Mouse (Mus musculus): ENCODE measurements around the gene Casq1. TPM values are rescaled to one million over a fixed set of nuclear protein-coding genes. Genes with fewer than 3 reads are reported as not detected.

Gene Casq1
- polyA plus RNA-seq, 1 experiment from 2014 or later: 2.9 TPM

- peaks cover 25% of the 10 kb centered on the region for H3K36me3 ChIP-seq
- ATAC-seq (ENCODE audit: insufficient number of reproducible peaks, insufficient read depth, low FRiP score, low TSS enrichment, low read depth): no peak
- H3K27me3 ChIP-seq: no peaks in the 10 kb centered on the region
- peak overlapping the region; percentile 64; the same call in 1 of the 2 replicates for H3K4me3 ChIP-seq (replicated peaks)
- no peaks in the 10 kb centered on the region for H3K9me3 ChIP-seq
- peak overlapping the region; percentile 28; the same call in 1 of the 2 replicates for H3K9ac ChIP-seq (replicated peaks)
- 46% methylated on average over 15 of the region's 15 CpGs for WGBS
- H3K4me2 ChIP-seq: peak overlapping the region; percentile 76
- H3K4me1 ChIP-seq (replicated peaks): peaks cover 69% of the 10 kb centered on the region
- H3K27ac ChIP-seq: peak overlapping the region; percentile 83
These were observed 14.6 kb downstream of the Casq1 start for GRCm38 (mm10) chr1:172204814-172205740.

GRCm38 (mm10) chr1:172204033-172204813 lies 15.4 kb downstream of the Casq1 start:
- Histone ChIP-seq H3K9ac (replicated peaks) (no peak overlapping the region), H3K9me3 (no peaks in the 10 kb centered on the region), H3K4me2 (peak overlapping the region; percentile 76), H3K4me1 (replicated peaks) (peaks cover 69% of the 10 kb centered on the region), H3K27me3 (no peaks in the 10 kb centered on the region), H3K4me3 (replicated peaks) (no peak overlapping the region), H3K27ac (peak overlapping the region; percentile 83), H3K36me3 (peaks cover 34% of the 10 kb centered on the region)
- no peak for ATAC-seq (ENCODE audit: insufficient number of reproducible peaks, insufficient read depth, low FRiP score, low TSS enrichment, low read depth)
- WGBS: 26% methylated on average over 9 of the region's 9 CpGs

- 6% methylated on average over 4 of the region's 4 CpGs for WGBS
- Histone ChIP-seq H3K27me3 (no peaks in the 10 kb centered on the region), H3K9ac (replicated peaks) (no peak overlapping the region), H3K9me3 (no peaks in the 10 kb centered on the region), H3K27ac (peak overlapping the region; percentile 83), H3K4me2 (peak overlapping the region; percentile 76), H3K4me3 (replicated peaks) (no peak overlapping the region), H3K36me3 (peaks cover 40% of the 10 kb centered on the region), H3K4me1 (replicated peaks) (peaks cover 69% of the 10 kb centered on the region)
- ATAC-seq (ENCODE audit: insufficient number of reproducible peaks, insufficient read depth, low FRiP score, low TSS enrichment, low read depth): no peak
These were observed 16.1 kb downstream of the Casq1 start for GRCm38 (mm10) chr1:172203566-172203965.

DNA sequence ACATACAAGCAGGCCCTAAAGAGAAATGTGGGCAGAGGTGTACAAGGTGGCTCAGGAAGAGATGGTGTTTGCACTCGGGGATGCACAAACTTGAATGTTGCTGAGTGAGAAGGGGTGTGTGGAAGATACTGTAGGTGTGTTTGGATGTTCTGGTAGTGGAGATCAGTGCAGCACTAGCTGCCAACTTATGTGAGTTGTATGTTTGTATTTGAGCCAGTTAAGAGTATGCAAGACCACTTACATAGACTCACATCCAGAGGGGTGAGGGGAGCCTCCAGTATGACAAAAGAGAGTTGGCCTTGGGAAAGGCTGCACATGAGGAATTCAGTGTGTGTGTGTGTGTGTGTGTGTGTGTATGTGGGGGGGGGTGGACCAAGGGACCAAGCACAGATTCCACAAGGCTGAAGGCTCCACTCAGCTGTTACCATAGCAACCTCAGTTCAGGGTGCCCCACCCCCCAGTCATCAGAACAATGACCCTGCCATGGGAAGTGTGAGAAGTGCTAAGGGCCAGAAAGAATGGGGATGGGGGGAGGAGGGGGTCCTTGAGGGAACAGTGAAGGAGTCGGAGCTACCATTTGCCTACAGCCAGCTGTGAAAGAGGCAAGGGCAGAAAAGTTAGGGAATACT lies 16.7 kb downstream of the Casq1 start:
- no peaks in the 10 kb centered on the region for H3K27me3 ChIP-seq
- peaks cover 69% of the 10 kb centered on the region for H3K4me1 ChIP-seq (replicated peaks)
- no peak for ATAC-seq (ENCODE audit: insufficient number of reproducible peaks, insufficient read depth, low FRiP score, low TSS enrichment, low read depth)
- peak overlapping the region; percentile 83 for H3K27ac ChIP-seq
- 40% methylated on average over 2 of the region's 2 CpGs for WGBS
- no peak overlapping the region for H3K4me3 ChIP-seq (replicated peaks)
- peak overlapping the region; percentile 76 for H3K4me2 ChIP-seq
- peak overlapping the region; percentile 18; the same call in 1 of the 2 replicates for H3K9ac ChIP-seq (replicated peaks)
- H3K36me3 ChIP-seq: peaks cover 46% of the 10 kb centered on the region
- no peaks in the 10 kb centered on the region for H3K9me3 ChIP-seq

- Histone ChIP-seq H3K36me3 (peaks cover 54% of the 10 kb centered on the region), H3K9ac (replicated peaks) (peak overlapping the region; percentile 18; the same call in 1 of the 2 replicates), H3K27ac (peak overlapping the region; percentile 83), H3K4me2 (peak overlapping the region; percentile 11), H3K4me1 (replicated peaks) (peaks cover 65% of the 10 kb centered on the region), H3K4me3 (replicated peaks) (no peak overlapping the region), H3K9me3 (no peaks in the 10 kb centered on the region), H3K27me3 (no peaks in the 10 kb centered on the region)
- WGBS: 22% methylated on average over 14 of the region's 14 CpGs
- no peak for ATAC-seq (ENCODE audit: insufficient number of reproducible peaks, insufficient read depth, low FRiP score, low TSS enrichment, low read depth)
These were observed 17.4 kb downstream of the Casq1 start for GRCm38 (mm10) chr1:172201967-172202880.

DNA sequence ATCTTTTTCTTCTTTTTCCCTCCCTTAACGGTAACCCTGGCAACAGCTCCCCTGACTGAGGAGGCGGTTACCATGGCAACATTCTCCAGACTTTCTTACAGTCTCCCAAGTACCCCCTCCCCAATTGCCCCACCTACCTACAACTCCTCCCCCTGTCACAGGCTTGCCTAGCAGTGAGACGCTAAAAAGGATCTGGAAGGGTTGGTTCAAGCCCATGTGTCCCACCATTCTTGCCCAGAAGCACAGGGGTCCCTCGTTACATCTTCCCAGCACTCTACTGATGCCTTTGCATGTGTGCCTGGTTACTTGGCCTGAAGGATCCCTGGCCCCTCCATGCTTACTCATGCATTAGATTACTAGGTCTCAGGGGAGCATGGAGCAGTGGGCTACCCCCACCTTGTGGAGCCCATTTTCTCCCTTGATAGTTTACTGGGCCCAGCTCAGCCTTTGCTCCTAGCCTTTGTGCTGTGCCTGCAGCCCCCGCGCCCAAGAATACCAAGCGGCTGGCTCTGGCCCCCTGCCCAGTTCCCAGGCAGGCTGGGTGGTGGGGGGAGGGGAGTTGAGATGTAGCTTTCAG lies 18.7 kb downstream of the Casq1 start:
- Histone ChIP-seq H3K27me3 (no peaks in the 10 kb centered on the region), H3K27ac (0 out of 2 replicates have a peak overlapping the region, but pooled peaks have one; percentile 1), H3K4me2 (no peak overlapping the region), H3K4me3 (replicated peaks) (no peak overlapping the region), H3K36me3 (peaks cover 66% of the 10 kb centered on the region), H3K9me3 (no peaks in the 10 kb centered on the region), H3K4me1 (replicated peaks) (peaks cover 58% of the 10 kb centered on the region), H3K9ac (replicated peaks) (no peak overlapping the region)
- WGBS: 47% methylated on average over 7 of the region's 7 CpGs
- no peak for ATAC-seq (ENCODE audit: insufficient number of reproducible peaks, insufficient read depth, low FRiP score, low TSS enrichment, low read depth)

DNA sequence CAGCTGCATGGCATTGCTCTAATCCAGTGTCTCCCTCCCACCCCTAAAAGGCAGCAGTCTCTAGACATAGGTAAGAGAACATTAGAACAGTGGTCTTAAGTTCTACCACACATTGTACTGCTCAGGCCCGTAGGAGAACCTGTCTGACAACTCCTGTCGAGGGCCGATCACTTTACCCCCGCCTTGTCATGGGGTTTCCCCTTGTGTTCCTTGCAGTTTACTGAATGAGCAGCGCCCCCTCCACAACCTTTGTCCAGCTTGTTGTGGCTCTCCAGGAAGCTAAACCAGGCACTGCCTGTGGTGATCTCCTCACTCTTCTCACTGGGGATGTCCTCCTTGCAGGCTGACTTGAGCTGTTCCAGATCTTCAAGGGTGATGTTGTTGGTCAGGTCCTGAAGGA lies 19.5 kb downstream of the Casq1 start:
- Histone ChIP-seq H3K4me2 (no peak overlapping the region), H3K9ac (replicated peaks) (no peak overlapping the region), H3K36me3 (peaks cover 74% of the 10 kb centered on the region), H3K27ac (no peak overlapping the region), H3K4me3 (replicated peaks) (no peak overlapping the region), H3K4me1 (replicated peaks) (peaks cover 50% of the 10 kb centered on the region), H3K9me3 (no peaks in the 10 kb centered on the region), H3K27me3 (no peaks in the 10 kb centered on the region)
- ATAC-seq (ENCODE audit: insufficient number of reproducible peaks, insufficient read depth, low FRiP score, low TSS enrichment, low read depth): no peak
- 84% methylated on average over 5 of the region's 5 CpGs for WGBS

DNA sequence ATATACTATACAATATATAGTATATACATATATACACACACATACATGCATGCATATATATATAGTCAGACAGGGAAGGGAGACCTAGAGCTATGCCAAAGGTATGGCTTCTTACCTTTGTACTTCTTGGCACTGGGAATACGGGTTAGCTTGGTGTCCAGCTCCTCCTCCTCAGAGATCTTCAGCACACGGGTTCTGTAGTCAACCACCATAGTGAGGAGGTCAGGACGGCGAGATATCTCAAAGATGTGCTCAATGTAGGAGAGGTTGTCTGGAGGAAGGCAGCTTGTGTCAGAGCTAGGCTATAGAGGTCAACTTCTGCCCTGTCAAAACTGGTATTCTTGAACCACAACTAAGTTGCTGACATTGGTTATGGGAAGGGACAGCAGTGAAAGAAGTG lies 20.7 kb downstream of the Casq1 start:
- ATAC-seq (ENCODE audit: insufficient number of reproducible peaks, insufficient read depth, low FRiP score, low TSS enrichment, low read depth): no peak
- no peaks in the 10 kb centered on the region for H3K27me3 ChIP-seq
- H3K4me2 ChIP-seq: no peak overlapping the region
- H3K4me3 ChIP-seq (replicated peaks): no peak overlapping the region
- WGBS: 92% methylated on average over 4 of the region's 4 CpGs
- H3K9ac ChIP-seq (replicated peaks): no peak overlapping the region
- H3K4me1 ChIP-seq (replicated peaks): peaks cover 38% of the 10 kb centered on the region
- peaks cover 86% of the 10 kb centered on the region for H3K36me3 ChIP-seq
- no peaks in the 10 kb centered on the region for H3K9me3 ChIP-seq
- no peak overlapping the region for H3K27ac ChIP-seq

- Histone ChIP-seq H3K4me1 (replicated peaks) (peaks cover 31% of the 10 kb centered on the region), H3K9ac (replicated peaks) (no peak overlapping the region), H3K4me3 (replicated peaks) (no peak overlapping the region), H3K4me2 (no peak overlapping the region), H3K27me3 (no peaks in the 10 kb centered on the region), H3K9me3 (no peaks in the 10 kb centered on the region), H3K27ac (no peak overlapping the region), H3K36me3 (peaks cover 92% of the 10 kb centered on the region)
- ATAC-seq (ENCODE audit: insufficient number of reproducible peaks, insufficient read depth, low FRiP score, low TSS enrichment, low read depth): no peak
- WGBS: 88% methylated on average over 8 of the region's 8 CpGs
These were observed 21.4 kb downstream of the Casq1 start for GRCm38 (mm10) chr1:172198316-172198715.

GRCm38 (mm10) chr1:172197851-172198250 lies 21.8 kb downstream of the Casq1 start:
- ATAC-seq (ENCODE audit: insufficient number of reproducible peaks, insufficient read depth, low FRiP score, low TSS enrichment, low read depth): no peak
- peaks cover 92% of the 10 kb centered on the region for H3K36me3 ChIP-seq
- no peaks in the 10 kb centered on the region for H3K27me3 ChIP-seq
- H3K4me2 ChIP-seq: no peak overlapping the region
- peaks cover 27% of the 10 kb centered on the region for H3K4me1 ChIP-seq (replicated peaks)
- no peak overlapping the region for H3K27ac ChIP-seq
- no peak overlapping the region for H3K4me3 ChIP-seq (replicated peaks)
- no peaks in the 10 kb centered on the region for H3K9me3 ChIP-seq
- WGBS: 88% methylated on average over 5 of the region's 5 CpGs
- no peak overlapping the region for H3K9ac ChIP-seq (replicated peaks)
